Mouse (Mus musculus): ENCODE results near the gene Xaf1. TPM values are rescaled to one million over a fixed set of nuclear protein-coding genes. Genes with fewer than 3 reads are reported as not detected.

The Xaf1 gene
- 16.4 and 28.2 TPM in 2 replicates for polyA plus RNA-seq (2015; fragmentation: Nextera tagmentation; extraction: Ambion mirVana)

GRCm38 (mm10) chr11:72301334-72301733 is at the start of gene Xaf1:
Gene Xaf1 (plus strand): TSS chr11:72301629.

DNA sequence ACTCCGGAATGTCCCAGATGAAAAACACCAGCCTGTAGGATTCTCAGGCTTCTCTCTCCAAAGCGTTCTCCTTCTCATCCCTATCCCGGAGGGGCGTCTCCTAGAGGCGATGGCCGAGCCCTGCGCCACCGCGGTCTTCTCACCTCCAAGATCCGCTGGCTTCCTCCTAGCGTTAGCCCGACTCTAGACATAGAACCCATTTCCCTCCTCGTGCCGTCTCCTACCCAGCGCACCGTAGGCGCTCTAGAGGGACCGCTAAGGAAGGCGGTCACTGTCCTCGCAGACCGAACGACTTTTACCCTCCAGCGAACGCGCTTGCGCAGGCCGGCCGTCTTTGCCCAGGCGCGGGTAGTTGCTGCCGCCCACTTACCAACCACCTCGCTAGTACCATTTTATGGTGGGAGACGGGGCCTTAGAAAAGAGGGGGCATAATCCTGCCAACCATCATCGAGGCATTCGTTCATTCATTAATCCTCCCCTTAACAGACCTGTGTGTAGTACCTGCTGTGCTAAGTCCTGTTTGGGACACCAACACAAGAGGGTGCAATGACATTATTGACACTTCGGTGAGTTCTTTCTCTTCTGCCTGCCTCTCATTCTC is 34.4 kb upstream of the Xaf1 start, which contains the start of gene Slc13a5:
Gene Slc13a5 (minus strand): TSS at position 263 of the 601 bp plus-strand sequence.

GRCm38 (mm10) chr11:72314151-72314895 is 12.9 kb downstream of the Xaf1 start, which contains the start of gene Fbxo39:
Gene Fbxo39 (plus strand): TSS chr11:72314444.

GRCm38 (mm10) chr11:72362347-72362741 is 60.9 kb downstream of the Xaf1 start, which contains the start of gene Tekt1:
Gene Tekt1 (minus strand): TSS chr11:72362442.

Other genes with a start within 250 kb of the Xaf1 start
- 0.23 and 0.47 TPM in 2 replicates for gene Pitpnm3, start 165.9 kb upstream of the Xaf1 start, polyA plus RNA-seq (2015; fragmentation: Nextera tagmentation; extraction: Ambion mirVana)
- 0.06 and 0.07 TPM in 2 replicates for gene Gm43951, start 94.8 kb upstream of the Xaf1 start, polyA plus RNA-seq (2015; fragmentation: Nextera tagmentation; extraction: Ambion mirVana)
- 6.0 and 7.7 TPM in 2 replicates for gene 4933427D14Rik, start 94.2 kb upstream of the Xaf1 start, polyA plus RNA-seq (2015; fragmentation: Nextera tagmentation; extraction: Ambion mirVana)
- 102 and 113 TPM in 2 replicates for gene Txndc17, start 94.1 kb upstream of the Xaf1 start, polyA plus RNA-seq (2015; fragmentation: Nextera tagmentation; extraction: Ambion mirVana)
- 23.3 and 26.0 TPM in 2 replicates for gene Med31, start 86.0 kb upstream of the Xaf1 start, polyA plus RNA-seq (2015; fragmentation: Nextera tagmentation; extraction: Ambion mirVana)
- not detected in 2 replicates for gene Slc13a5, start 34.4 kb upstream of the Xaf1 start, polyA plus RNA-seq (2015; fragmentation: Nextera tagmentation; extraction: Ambion mirVana)
- 0.07 TPM in 1 of 2 replicates, not detected in the other for gene Fbxo39, start 12.8 kb downstream of the Xaf1 start, polyA plus RNA-seq (2015; fragmentation: Nextera tagmentation; extraction: Ambion mirVana)
- gene Tekt1, start 60.8 kb downstream of the Xaf1 start, polyA plus RNA-seq (2015; fragmentation: Nextera tagmentation; extraction: Ambion mirVana) = not detected in 2 replicates
- 12.4 and 13.3 TPM in 2 replicates for gene Smtnl2, start 110.1 kb downstream of the Xaf1 start, polyA plus RNA-seq (2015; fragmentation: Nextera tagmentation; extraction: Ambion mirVana)
- not detected in 2 replicates for gene Ggt6, start 133.9 kb downstream of the Xaf1 start, polyA plus RNA-seq (2015; fragmentation: Nextera tagmentation; extraction: Ambion mirVana)
- 91.7 and 94.0 TPM in 2 replicates for gene Mybbp1a, start 139.7 kb downstream of the Xaf1 start, polyA plus RNA-seq (2015; fragmentation: Nextera tagmentation; extraction: Ambion mirVana)
- gene Spns2, start 188.3 kb downstream of the Xaf1 start, polyA plus RNA-seq (2015; fragmentation: Nextera tagmentation; extraction: Ambion mirVana) = 4.8 and 5.4 TPM in 2 replicates
- 2.8 and 4.6 TPM in 2 replicates for gene Spns3, start 248.9 kb downstream of the Xaf1 start, polyA plus RNA-seq (2015; fragmentation: Nextera tagmentation; extraction: Ambion mirVana)

All from spleen, postnatal 0 days (tissue).